Mouse (Mus musculus): ENCODE measurements at regions not wholly inside any gene's neighbourhood (a gene's known extent, or its start where the extent isn't known, plus 50 kb on each side); places are given as distances from the start of the nearest gene placed in this dataset.
A peak's percentile ranks its signal among the peaks of the same experiment; 100 is the strongest.

DNA sequence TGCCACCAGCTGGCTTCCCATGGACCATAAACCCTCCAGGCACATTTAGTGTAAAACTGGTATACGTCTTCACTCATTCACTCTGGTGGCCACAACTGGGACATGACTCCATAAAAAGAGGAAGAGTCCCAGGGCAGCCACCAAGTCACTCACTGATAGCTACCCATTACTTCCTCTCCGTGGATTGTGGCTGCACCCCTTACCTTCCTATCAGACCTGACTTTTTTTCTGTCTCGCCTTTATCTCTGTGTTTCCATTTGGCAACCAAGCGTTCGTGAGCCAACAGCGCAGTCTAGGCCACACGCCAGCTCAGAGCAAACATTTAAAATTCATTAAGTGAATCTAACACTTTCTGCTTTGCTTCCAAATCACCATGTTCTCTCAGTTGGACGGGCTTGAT, 53.9 kb upstream of the Slc44a1 start:
- peak; percentile 99 for ATAC-seq (replicated peaks in 1 of 2; ENCODE audit: insufficient read depth in 1 of 2, low FRiP score in 2 of 2, low TSS enrichment in 1 of 2, low read depth in 1 of 2, poor library complexity in 2 of 2, severe bottlenecking in 2 of 2)

DNA sequence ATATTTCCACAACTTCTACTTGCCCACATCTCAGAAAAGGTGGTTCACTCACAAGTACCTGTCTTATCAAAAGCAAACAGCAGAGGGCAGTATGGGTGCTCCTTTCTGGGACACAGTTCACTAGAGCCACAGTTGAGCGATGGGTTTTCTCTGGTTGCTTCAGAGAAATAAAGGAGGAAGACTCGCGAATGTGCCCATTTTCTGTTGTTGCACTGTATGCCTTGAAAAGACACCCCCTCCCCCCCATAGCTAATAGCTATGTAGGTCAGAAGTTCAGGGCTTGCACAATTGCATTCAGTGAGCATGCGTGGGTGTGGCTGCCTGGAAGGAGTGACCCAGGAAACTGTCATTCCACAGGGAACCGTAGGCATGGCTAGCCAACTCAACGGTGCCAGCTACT, 55.5 kb upstream of the Slc44a1 start:
- peak; percentile 67 to 80 for ATAC-seq (replicated peaks in 1 of 2; ENCODE audit: insufficient read depth in 1 of 2, low FRiP score in 2 of 2, low TSS enrichment in 1 of 2, low read depth in 1 of 2, poor library complexity in 2 of 2, severe bottlenecking in 2 of 2)

DNA sequence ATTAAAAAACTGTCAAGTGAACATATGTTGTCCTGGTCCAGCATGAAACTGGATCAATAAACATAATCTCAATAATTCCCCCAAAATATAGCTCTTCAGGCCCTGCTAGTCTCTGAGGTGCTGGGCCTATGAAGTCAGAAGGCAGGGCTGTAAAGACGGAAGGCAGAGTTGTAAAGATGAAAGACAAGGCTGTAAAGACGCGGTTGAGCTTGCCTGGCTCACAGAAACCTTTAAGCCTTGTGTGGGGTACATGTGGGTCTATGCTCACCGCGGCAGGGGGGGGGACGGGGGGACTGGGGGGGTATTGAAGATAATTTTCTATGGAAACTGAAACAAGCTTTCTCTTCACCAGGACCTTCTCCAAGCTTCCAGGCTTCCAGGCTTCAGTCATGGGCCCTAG, 56.1 kb upstream of the Slc44a1 start:
- ATAC-seq (replicated peaks in 1 of 2; ENCODE audit: insufficient read depth in 1 of 2, low FRiP score in 2 of 2, low TSS enrichment in 1 of 2, low read depth in 1 of 2, poor library complexity in 2 of 2, severe bottlenecking in 2 of 2), result no peak

DNA sequence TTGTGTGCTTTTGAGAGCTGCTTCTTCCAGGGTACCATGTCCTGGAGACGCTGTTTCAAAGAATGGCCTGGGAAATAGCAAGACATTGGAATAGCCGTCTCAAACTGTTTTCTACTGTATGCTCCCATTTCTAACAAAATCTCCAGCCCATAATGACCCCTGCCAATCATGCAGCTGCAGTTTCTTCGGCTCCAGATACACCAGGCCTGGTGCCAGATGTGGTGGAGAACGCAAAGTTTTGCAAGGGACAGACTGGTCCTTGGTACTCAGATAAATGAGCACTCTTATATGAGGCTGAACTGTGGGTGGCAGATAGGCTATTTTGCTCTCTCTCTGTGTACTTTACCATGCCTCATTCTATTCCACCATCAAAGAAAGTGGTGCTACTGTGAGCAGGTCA, 58.2 kb upstream of the Slc44a1 start:
- ATAC-seq (replicated peaks in 1 of 2; ENCODE audit: insufficient read depth in 1 of 2, low FRiP score in 2 of 2, low TSS enrichment in 1 of 2, low read depth in 1 of 2, poor library complexity in 2 of 2, severe bottlenecking in 2 of 2), result no peak

DNA sequence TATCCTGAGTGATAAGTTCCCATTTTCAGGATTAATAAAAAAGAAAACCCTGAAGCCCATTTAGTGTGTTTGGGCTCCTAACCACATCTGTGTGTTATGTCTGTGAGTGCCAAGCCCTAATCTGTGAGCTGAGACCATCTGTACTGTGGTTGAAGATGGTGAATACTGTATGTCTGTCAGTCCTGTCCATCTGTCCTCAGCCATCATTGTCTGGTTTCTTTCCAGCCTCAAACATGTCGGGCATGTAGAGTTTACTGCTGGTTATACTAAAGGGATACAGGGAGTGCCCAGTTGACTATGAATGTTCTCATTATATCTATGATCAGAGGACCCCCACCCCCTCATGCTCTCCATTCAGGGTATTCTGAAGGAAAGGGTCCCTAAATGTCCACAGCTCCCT, 60.4 kb upstream of the Slc44a1 start:
- ATAC-seq (replicated peaks in 1 of 2; ENCODE audit: insufficient read depth in 1 of 2, low FRiP score in 2 of 2, low TSS enrichment in 1 of 2, low read depth in 1 of 2, poor library complexity in 2 of 2, severe bottlenecking in 2 of 2), result no peak

DNA sequence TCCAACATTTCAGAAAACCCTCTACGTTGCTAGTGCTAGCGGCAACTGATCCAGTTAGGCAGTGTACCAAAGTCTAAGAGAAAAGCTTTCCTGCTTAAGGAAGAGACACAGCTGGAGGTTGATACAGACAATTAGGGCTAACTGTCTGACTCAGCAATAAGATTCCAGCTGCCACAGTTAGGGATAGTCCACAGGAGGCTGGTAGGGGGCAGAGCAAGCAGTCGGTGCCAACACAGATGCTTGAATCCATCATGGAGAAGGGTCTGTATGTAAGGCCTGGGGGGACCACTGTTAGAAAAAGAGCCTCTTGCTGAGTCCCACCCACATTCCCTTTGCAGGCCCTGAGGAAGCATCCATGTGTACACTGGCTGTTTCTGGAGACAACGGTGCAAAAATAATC, 63.2 kb upstream of the Slc44a1 start:
- ATAC-seq (replicated peaks in 1 of 2; ENCODE audit: insufficient read depth in 1 of 2, low FRiP score in 2 of 2, low TSS enrichment in 1 of 2, low read depth in 1 of 2, poor library complexity in 2 of 2, severe bottlenecking in 2 of 2), result no peak

DNA sequence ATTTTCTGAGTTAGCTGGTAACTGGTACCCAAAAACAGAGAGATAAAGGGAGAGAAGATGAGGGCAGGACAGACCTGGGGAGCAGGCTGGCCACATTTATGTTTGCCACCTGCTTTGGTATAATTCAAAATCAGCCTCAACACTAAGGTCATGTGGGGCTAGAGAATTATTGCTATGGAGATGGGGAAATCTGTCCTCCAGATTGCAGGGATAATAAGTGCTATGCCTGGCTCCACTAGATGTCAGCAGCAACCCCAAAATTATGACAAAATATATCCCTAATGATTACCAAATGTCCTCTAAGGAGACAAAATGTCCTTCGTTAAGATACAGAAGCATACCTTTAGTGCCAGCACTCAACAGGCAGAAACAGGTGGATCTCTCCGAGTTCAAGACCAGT, 83.8 kb upstream of the Slc44a1 start:
- no peak for ATAC-seq (replicated peaks in 1 of 2; ENCODE audit: insufficient read depth in 1 of 2, low FRiP score in 2 of 2, low TSS enrichment in 1 of 2, low read depth in 1 of 2, poor library complexity in 2 of 2, severe bottlenecking in 2 of 2)

DNA sequence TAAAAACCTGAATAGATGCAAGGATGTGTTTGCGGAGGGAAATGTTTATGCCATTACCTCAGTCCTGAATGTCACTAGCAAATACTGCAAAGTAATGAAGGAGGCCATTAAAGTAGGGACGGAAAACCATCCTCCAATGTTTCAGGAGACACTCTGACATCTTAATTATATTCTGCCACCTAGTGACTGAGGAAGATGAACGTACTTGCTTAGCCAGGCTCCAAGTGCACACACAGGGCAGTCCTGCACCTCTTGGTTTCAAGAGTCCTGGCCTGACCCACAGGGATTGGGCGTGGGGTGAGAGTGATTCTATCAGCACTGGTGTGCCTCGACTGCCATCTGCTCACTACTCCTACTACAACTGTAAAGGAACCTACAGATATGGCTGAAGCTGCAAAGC, 85.3 kb upstream of the Slc44a1 start:
- peak; percentile 42 to 70; a peak in 3 of 4 replicates for ATAC-seq (replicated peaks in 1 of 2; ENCODE audit: insufficient read depth in 1 of 2, low FRiP score in 2 of 2, low TSS enrichment in 1 of 2, low read depth in 1 of 2, poor library complexity in 2 of 2, severe bottlenecking in 2 of 2)

DNA sequence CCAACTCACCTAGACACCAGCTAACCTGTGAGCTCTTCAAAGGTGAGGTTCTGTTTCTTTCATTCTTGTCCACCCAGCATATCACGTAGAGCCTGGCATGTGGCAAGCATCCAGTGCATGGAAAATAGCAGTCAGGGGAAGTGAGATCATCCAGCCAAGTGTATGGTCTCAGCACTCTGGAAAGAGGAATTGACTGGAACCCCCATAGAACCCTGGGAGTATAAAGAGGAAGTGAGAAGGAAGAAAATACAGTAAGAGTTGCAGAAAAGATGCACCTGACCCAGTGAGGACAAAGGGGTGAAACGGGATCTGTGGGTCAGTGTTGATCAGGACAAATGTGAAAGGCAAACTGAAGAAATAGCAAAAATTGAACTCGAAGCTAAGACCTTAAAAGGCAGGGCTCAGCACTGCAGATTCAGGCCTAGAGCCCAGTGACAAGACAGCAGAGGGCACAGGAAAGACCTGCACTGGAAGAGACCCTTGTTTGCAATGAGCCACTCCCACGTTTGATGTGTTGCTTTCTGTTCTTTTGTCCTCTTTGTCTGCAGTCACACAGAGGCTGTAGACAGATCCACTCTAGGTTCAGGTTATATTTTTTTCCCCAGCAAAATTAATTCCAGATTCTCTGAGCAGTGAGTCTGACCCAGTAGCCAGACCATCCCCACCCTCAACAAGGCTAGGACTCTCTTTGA, 86.7 kb upstream of the Slc44a1 start:
- peak; percentile 42 to 81; a peak in 2 of 4 replicates for ATAC-seq (replicated peaks in 1 of 2; ENCODE audit: insufficient read depth in 1 of 2, low FRiP score in 2 of 2, low TSS enrichment in 1 of 2, low read depth in 1 of 2, poor library complexity in 2 of 2, severe bottlenecking in 2 of 2)

DNA sequence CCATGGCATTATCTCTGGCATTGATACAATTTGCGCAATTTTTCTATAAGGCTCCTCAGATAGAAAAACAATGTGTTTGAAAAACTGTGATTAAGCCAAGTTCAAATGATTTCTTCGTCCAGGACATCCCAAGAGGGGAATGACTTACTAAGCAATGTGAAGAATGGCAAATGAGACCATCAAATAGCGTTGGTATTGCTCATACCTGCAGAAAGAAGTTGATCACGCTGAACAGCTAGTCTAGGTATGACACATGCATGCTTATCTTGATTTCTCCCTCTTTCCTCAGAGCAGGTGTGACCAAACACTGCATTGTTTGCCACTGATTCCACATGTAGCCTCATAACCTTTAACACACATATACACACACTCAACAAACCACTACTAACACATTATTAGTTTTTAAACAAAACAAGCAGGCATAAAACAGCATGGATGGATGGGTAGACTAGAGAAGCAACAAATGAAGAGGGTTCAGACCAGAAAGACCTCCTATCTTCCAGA, 89.1 kb upstream of the Slc44a1 start:
- ATAC-seq (replicated peaks in 1 of 2; ENCODE audit: insufficient read depth in 1 of 2, low FRiP score in 2 of 2, low TSS enrichment in 1 of 2, low read depth in 1 of 2, poor library complexity in 2 of 2, severe bottlenecking in 2 of 2), result no peak

DNA sequence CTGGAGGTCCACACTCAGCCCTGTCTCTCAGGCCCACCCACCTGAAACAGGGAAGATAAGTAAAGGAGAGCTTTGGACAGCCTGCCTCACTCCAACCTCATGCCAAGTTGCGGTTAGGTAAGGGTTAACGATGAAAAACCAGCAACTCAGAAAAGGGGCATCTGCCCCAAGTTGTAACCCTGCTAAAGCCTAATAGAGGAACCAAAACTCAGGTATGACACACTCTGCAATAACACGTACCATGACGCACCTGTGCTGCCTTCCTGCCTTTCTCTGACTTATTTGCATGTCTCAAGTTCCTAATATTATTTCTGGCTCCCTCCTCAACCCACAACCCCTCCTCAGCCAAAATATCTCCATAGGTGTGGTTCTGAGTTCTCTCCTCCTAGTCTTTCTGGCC, 94.9 kb upstream of the Slc44a1 start:
- no peak for ATAC-seq (replicated peaks in 1 of 2; ENCODE audit: insufficient read depth in 1 of 2, low FRiP score in 2 of 2, low TSS enrichment in 1 of 2, low read depth in 1 of 2, poor library complexity in 2 of 2, severe bottlenecking in 2 of 2)

DNA sequence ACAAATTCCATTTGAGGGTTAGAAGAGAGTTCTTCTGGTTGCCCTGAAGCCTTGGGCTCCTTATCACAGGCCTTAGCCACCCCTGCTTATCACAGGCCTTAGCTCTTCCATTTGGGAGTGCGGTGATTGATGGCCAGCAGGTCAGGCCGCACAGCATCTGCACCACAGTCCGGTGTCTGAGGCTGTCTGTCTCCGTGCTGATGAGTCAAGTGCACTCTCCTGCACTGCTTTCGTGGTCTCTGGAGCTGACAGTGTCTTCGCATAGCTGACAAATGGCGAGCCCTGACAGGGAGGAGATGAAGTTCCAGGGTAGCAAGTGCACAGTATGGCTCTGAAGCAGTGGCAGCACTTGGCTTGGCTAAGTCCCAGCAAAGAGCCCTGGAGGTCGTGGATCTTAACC, 95.7 kb upstream of the Slc44a1 start:
- no peak for ATAC-seq (replicated peaks in 1 of 2; ENCODE audit: insufficient read depth in 1 of 2, low FRiP score in 2 of 2, low TSS enrichment in 1 of 2, low read depth in 1 of 2, poor library complexity in 2 of 2, severe bottlenecking in 2 of 2)

DNA sequence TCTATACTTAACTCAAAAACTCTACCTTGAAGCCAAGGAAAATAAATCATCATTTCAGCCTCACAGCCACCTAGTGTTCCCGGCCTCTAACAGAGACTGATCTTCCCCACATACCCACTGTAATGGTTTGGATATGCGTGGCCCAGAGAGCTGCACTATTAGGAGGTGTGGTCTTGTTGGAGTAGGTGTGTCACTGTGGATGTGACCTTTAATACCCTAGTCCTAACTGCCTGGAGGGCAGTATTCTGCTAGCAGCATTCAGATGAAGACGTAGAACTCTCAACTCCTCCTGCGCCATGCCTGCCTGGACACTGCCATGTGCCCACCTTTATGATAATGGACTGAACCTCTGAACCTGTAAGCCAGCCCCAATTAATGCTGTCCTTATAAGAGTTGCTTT, 99.0 kb upstream of the Slc44a1 start:
- no peak for ATAC-seq (replicated peaks in 1 of 2; ENCODE audit: insufficient read depth in 1 of 2, low FRiP score in 2 of 2, low TSS enrichment in 1 of 2, low read depth in 1 of 2, poor library complexity in 2 of 2, severe bottlenecking in 2 of 2)

DNA sequence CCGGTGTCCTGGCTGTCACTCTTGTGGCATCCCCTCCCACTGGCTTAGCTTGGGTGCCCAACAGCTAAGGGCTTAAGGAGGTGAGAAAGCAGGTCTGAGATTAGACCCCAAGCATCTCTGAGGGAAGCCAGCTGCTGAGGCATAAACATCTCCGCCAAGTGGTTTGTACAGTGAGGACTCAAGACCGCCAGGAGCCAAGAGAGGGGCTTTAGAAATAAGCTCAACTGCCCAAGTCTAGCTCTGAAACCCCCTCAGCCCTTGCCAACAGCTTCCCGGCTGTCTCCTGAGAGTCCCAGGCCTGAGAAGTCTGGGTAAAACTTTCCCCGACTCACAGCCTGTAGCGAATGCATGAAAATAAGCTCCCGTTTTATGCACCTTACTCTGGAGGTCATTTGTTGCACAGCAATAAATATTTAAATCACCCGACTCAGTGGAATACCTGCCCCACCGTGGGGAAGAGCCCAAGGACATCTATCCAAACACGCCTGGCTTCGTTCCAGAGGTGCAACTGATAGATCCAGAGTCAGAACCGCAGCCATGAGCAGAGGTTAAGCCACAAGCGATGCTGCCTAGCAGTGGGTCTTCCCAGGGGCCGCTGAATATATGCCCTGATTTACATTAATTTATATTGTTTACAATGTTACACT, 100.1 kb upstream of the Slc44a1 start:
- ATAC-seq (replicated peaks in 1 of 2; ENCODE audit: insufficient read depth in 1 of 2, low FRiP score in 2 of 2, low TSS enrichment in 1 of 2, low read depth in 1 of 2, poor library complexity in 2 of 2, severe bottlenecking in 2 of 2), result no peak

DNA sequence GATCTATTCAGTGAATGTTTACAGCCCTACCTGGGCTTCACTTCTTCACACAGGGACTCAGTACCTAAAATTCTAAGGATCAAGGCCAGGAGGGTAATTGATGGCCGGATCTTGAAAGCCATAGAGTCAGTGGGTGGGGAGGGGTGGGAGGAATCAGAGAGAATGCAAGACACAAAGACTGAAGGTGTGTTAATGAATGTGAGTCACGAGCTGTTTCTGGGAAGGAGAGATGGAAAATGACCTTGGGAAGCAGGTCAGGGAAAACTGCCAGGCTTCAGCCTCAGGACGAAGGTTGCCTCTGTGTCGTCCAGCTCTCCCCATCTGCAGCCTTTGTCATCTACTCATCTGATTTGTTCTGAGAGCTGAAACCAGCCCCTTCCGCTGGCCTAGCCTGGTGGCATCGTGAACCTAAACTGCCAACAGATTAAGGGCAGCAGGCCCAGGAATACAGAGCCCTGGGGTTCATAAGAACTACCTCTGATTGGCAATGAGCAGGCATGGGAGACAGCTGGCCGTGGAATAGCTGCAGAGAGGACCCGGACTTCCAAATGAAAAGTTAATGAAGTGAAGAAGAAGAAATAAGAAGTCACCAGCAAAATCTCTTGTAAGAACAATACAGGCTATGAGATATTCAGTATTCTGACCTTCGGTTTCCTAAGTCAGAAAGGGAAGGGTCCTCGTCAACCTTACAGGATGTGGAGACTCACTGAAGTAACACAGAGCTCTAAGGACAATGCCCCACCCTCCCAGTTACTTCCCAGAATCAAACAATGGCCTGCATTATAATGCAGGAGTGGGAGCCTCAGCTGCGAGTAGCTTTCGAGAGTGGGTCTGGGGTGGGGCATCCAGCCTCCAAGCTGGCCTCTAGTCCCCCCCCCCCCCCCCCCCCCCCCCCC, 100.8 kb upstream of the Slc44a1 start:
- ATAC-seq (replicated peaks in 1 of 2; ENCODE audit: insufficient read depth in 1 of 2, low FRiP score in 2 of 2, low TSS enrichment in 1 of 2, low read depth in 1 of 2, poor library complexity in 2 of 2, severe bottlenecking in 2 of 2), result no peak

DNA sequence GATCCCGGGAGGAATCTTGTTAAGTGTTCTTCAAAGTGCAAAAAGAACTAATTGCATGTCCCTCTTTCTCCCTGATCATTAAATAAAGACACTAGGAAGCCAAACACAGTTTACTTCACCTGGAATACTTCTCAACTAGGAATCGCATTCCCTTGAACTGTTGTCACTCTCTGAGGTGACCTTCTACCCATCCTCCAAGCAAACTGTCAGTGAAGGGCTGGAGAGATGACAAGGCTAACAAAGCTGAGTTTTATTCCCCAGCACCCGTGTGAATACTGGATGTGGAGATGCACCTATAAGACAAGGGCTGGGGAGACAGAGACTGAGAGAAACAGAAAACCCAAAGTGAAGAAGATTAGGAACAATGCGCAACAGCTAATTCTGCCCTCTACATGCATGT, 101.7 kb upstream of the Slc44a1 start:
- no peak for ATAC-seq (replicated peaks in 1 of 2; ENCODE audit: insufficient read depth in 1 of 2, low FRiP score in 2 of 2, low TSS enrichment in 1 of 2, low read depth in 1 of 2, poor library complexity in 2 of 2, severe bottlenecking in 2 of 2)

DNA sequence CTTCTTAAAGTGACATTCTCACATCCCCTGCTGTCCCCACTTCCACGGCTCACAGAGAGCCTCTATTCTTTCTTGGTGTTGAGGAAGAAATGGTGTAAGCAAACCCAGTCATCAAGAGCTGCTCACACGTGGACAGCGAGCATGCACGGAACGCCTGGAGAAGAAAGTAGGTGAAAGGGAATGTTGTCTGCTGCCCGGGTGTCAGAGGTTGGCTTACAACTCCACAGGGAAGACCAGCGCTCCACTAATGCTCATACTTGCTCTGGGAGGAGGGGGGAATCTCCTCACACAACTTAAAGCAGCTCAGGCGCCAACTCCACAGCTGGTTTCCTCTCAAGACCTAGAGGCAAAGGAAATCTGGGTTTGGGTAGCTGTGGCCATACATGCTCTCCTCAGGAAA, 102.4 kb upstream of the Slc44a1 start:
- ATAC-seq (replicated peaks in 1 of 2; ENCODE audit: insufficient read depth in 1 of 2, low FRiP score in 2 of 2, low TSS enrichment in 1 of 2, low read depth in 1 of 2, poor library complexity in 2 of 2, severe bottlenecking in 2 of 2), result no peak
